Mouse (Mus musculus) v-Abl transformed pro-B cells (cell line): ENCODE results near the gene Prr32.

Experiments
- in situ Hi-C, 2 experiments: fragments of 400-800 bp; cut with MboI; formaldehyde crosslinking; loops; one replicate each; pipeline ENCODE4 v1.15.1; 2025; ENCODE audit not compliant: unreplicated experiment in 2 of 2

The Prr32 gene

GRCm38 (mm10) chrX:45090604-45091003 is at the start of gene Prr32:
Gene Prr32 (plus strand): TSS chrX:45090904.
- in situ Hi-C loops, result no loop called here
